Mouse (Mus musculus): ENCODE measurements around the gene P2ry14. TPM values are rescaled to one million over a fixed set of nuclear protein-coding genes. Genes with fewer than 3 reads are reported as not detected.

P2ry14 gene
- polyA plus RNA-seq (2015; fragmentation: Illumina TruSeq; extraction: RNeasy Lipid Tissue Mini Kit (QIAGEN cat#74804); ENCODE audit: insufficient read depth, low replicate concordance) = 52.5 TPM

DNA sequence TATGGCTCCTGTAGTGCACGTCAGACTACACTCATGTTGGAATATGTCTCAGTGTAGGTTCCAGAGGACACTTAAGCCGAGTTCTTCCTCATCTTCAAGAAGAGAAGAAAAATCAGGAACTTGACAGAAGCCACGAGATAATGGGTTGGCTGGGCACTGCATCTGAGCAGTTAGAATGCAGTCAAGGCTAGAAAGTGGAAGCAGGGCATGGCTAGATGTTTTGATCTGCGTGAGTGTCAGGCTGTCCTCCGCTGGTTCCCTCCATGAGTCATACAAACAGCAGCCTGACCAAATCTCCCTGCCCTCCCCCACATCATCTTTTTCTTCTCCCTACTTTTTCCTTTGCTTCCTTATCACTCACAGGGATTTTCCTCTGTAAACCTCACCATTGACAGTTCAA is at the start of gene P2ry14:
Gene P2ry14, minus strand, starts transcription at position 195 of the 400 bp plus-strand sequence.

DNA sequence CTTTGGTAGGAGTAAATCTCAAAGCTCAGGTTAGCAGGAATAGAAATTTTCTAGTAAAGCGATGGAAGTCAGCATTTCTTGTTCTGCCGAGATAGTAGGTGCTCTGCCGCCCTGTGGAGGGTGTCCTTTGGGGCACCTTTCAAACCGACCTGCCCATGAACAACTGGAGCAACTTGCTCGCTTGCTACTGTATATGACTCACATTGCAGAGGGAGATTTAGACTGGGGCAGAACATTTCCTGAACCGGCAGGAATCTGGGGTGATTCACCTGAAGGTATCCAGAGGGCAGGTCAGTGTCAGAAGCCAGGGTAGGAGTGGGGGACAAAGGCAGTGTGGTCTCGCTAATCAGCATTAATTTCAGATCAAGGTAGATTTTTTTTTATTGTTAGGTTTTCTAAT is 41.5 kb upstream of the P2ry14 start, which contains the start of gene Gpr87:
Gene Gpr87, minus strand, starts transcription at position 167 of the 400 bp plus-strand sequence.

DNA sequence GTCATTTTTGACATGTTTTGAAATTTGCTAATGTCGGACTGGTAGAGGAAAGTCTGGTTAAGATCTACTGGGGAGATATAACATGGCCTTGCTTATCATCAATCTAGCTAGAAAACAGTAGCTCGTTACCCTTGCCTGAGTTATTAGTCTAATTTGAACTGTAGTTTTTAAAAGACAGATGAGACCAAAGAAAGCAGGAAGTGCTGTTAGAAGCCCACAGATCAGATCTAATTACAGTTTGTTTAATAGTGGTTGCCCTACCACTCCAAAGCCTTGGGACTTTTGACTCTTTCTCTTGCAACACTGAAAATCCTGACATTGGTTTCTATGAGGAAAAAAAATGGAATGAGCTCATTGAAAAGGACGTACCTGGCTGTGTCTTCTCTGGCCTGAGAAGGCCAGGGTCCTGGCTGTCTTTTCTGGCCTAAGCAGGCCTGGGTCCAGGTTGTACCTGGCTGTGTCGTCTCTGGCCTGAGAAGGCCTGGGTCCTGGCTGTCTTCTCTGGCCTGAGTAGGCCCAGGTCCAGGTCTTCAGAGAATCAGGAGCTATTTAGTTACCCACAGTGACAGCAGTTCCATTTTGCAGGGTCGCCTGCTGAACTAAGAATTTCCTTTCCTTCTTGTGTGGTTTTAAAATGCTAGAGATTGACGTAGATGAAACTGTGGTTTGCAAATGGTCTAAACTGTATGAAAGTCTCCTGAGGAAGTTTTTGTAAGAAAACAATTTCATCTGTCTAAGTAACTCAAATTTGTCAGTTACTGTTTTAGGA is 52.0 kb downstream of the P2ry14 start, which contains the start of gene Gpr171:
Gene Gpr171, minus strand, starts transcription at position 604 of the 769 bp plus-strand sequence.

Other genes starting within 250 kb of the P2ry14 start
- 2.5 TPM for gene Med12l, start 147.8 kb downstream of the P2ry14 start, polyA plus RNA-seq (2015; fragmentation: Illumina TruSeq; extraction: RNeasy Lipid Tissue Mini Kit (QIAGEN cat#74804); ENCODE audit: insufficient read depth, low replicate concordance)
- gene Gpr171, start 51.8 kb downstream of the P2ry14 start, polyA plus RNA-seq (2015; fragmentation: Illumina TruSeq; extraction: RNeasy Lipid Tissue Mini Kit (QIAGEN cat#74804); ENCODE audit: insufficient read depth, low replicate concordance) = 66.5 TPM
- not detected for gene Gpr87, start 41.5 kb upstream of the P2ry14 start, polyA plus RNA-seq (2015; fragmentation: Illumina TruSeq; extraction: RNeasy Lipid Tissue Mini Kit (QIAGEN cat#74804); ENCODE audit: insufficient read depth, low replicate concordance)
- gene P2ry13, start 57.3 kb upstream of the P2ry14 start, polyA plus RNA-seq (2015; fragmentation: Illumina TruSeq; extraction: RNeasy Lipid Tissue Mini Kit (QIAGEN cat#74804); ENCODE audit: insufficient read depth, low replicate concordance) = 70.5 TPM
- gene P2ry12, start 109.3 kb upstream of the P2ry14 start, polyA plus RNA-seq (2015; fragmentation: Illumina TruSeq; extraction: RNeasy Lipid Tissue Mini Kit (QIAGEN cat#74804); ENCODE audit: insufficient read depth, low replicate concordance) = 30.9 TPM
- gene Igsf10, start 190.8 kb upstream of the P2ry14 start, polyA plus RNA-seq (2015; fragmentation: Illumina TruSeq; extraction: RNeasy Lipid Tissue Mini Kit (QIAGEN cat#74804); ENCODE audit: insufficient read depth, low replicate concordance) = 3.9 TPM